Mouse (Mus musculus): ENCODE data around the gene Plxdc1.
A peak's percentile ranks its signal among the peaks of the same experiment; 100 is the strongest.

Gene Plxdc1

GRCm38 (mm10) chr11:97985727-97986677 is at the start of gene Plxdc1:
Plxdc1 (minus strand) TSS chr11:97986444.
- DNase-seq (ENCODE audit: low read depth, low spot score) = no peak

- DNase-seq (ENCODE audit: low read depth, low spot score) = no peak
Measured at GRCm38 (mm10) chr11:98035977-98036377, 49.7 kb upstream of the Plxdc1 start.

GRCm38 (mm10) chr11:98034840-98035239 is 48.6 kb upstream of the Plxdc1 start:
- no peak for DNase-seq (ENCODE audit: low read depth, low spot score)

- no peak for DNase-seq (ENCODE audit: low read depth, low spot score)
Measured at GRCm38 (mm10) chr11:98034061-98034460, 47.8 kb upstream of the Plxdc1 start.

GRCm38 (mm10) chr11:98031443-98031770 is 45.2 kb upstream of the Plxdc1 start:
- DNase-seq (ENCODE audit: low read depth, low spot score) = no peak

- no peak for DNase-seq (ENCODE audit: low read depth, low spot score)
Measured at GRCm38 (mm10) chr11:98030701-98031442, 44.6 kb upstream of the Plxdc1 start.

GRCm38 (mm10) chr11:98027785-98028184 is 41.5 kb upstream of the Plxdc1 start:
- no peak for DNase-seq (ENCODE audit: low read depth, low spot score)

- no peak for DNase-seq (ENCODE audit: low read depth, low spot score)
Measured at GRCm38 (mm10) chr11:98027297-98027688, 41.0 kb upstream of the Plxdc1 start.

- DNase-seq (ENCODE audit: low read depth, low spot score) = peak; percentile 87
Measured at GRCm38 (mm10) chr11:98026570-98027296, 40.5 kb upstream of the Plxdc1 start, which contains the start of gene Rpl19. Rpl19 (plus strand) TSS chr11:98026710.

- DNase-seq (ENCODE audit: low read depth, low spot score) = no peak
Measured at GRCm38 (mm10) chr11:98026248-98026569, 40.0 kb upstream of the Plxdc1 start.

- DNase-seq (ENCODE audit: low read depth, low spot score) = no peak
Measured at GRCm38 (mm10) chr11:98024516-98024915, 38.3 kb upstream of the Plxdc1 start.

- no peak for DNase-seq (ENCODE audit: low read depth, low spot score)
Measured at GRCm38 (mm10) chr11:98022555-98023371, 36.5 kb upstream of the Plxdc1 start, which contains the start of gene Cacnb1. Cacnb1 (minus strand) TSS chr11:98023034.

GRCm38 (mm10) chr11:98022253-98022554 is 36.0 kb upstream of the Plxdc1 start:
- no peak for DNase-seq (ENCODE audit: low read depth, low spot score)

- DNase-seq (ENCODE audit: low read depth, low spot score) = no peak
Measured at GRCm38 (mm10) chr11:98021565-98022252, 35.5 kb upstream of the Plxdc1 start.

- no peak for DNase-seq (ENCODE audit: low read depth, low spot score)
Measured at GRCm38 (mm10) chr11:98021118-98021517, 34.9 kb upstream of the Plxdc1 start.

GRCm38 (mm10) chr11:98020710-98021109 is 34.5 kb upstream of the Plxdc1 start:
- no peak for DNase-seq (ENCODE audit: low read depth, low spot score)

- DNase-seq (ENCODE audit: low read depth, low spot score) = no peak
Measured at GRCm38 (mm10) chr11:98019883-98020610, 33.8 kb upstream of the Plxdc1 start.

- DNase-seq (ENCODE audit: low read depth, low spot score) = no peak
Measured at GRCm38 (mm10) chr11:98018858-98019641, 32.8 kb upstream of the Plxdc1 start.

- no peak for DNase-seq (ENCODE audit: low read depth, low spot score)
Measured at GRCm38 (mm10) chr11:98018222-98018621, 32.0 kb upstream of the Plxdc1 start.
